ENCODE assay signal across 17 mouse cellular contexts in genomic region chr4:149304466-149304865, GRCm38 (mm10). TPM values are rescaled to one million over a fixed set of nuclear protein-coding genes. Genes with fewer than 3 reads are reported as not detected.
DNase-seq lines count a peak whose midpoint lies in the region; ATAC-seq lines count a peak whose summit lies in the region.
"Had no signal": no experiment of that assay in that cellular context is flagged by ENCODE, and none has a peak within 500 bp of the region (broad histone marks: within the 10 kb centered on the region; RNA-seq: fewer than 3 reads in every experiment).

No protein-coding gene starts in this region.

- no peaks in the 10 kb centered on the region for H3K36me3 ChIP-seq in limb, embryonic 13.5 days
- H3K36me3 ChIP-seq in limb, embryonic 10.5 days: no peaks in the 10 kb centered on the region
- H3K36me3 ChIP-seq in forebrain, embryonic 14.5 days (ENCODE audit: control insufficient read depth, insufficient read depth, low read length): no peaks in the 10 kb centered on the region
- H3K36me3 ChIP-seq in midbrain, embryonic 15.5 days (replicated peaks): no peaks in the 10 kb centered on the region
- H3K36me3 ChIP-seq: embryonic facial prominence, embryonic 12.5 days had no signal

- no peak overlapping the region for H3K27ac ChIP-seq in limb, embryonic 13.5 days
- H3K27ac ChIP-seq in limb, embryonic 10.5 days: no peak overlapping the region
- H3K27ac ChIP-seq in brown adipose tissue, adult 24 weeks (replicated peaks; ENCODE audit: low read depth, low read length): peak overlapping the region; percentile 61; the same call in 1 of the 2 replicates
- H3K27ac ChIP-seq in forebrain, embryonic 14.5 days (ENCODE audit: low read depth, low read length): no peak overlapping the region
- H3K27ac ChIP-seq in midbrain, embryonic 15.5 days: no peak overlapping the region
- H3K27ac ChIP-seq: embryonic facial prominence, embryonic 12.5 days; kidney, postnatal 0 days; macrophage had no signal

- no peak for ATAC-seq in limb, embryonic 13.5 days (ENCODE audit: low FRiP score, low read depth)
- ATAC-seq in forebrain, embryonic 14.5 days: no peak
- no peak for ATAC-seq in midbrain, embryonic 15.5 days (replicated peaks)
- ATAC-seq: CD4-positive, CD25-positive, alpha-beta regulatory T cell, adult 4 months; intestine, embryonic 16.5 days had no signal

- WGBS in limb, embryonic 13.5 days: 78% methylated on average over 1 of the region's 1 CpGs
- WGBS in limb, embryonic 10.5 days: 85% methylated on average over 1 of the region's 1 CpGs
- WGBS in forebrain, embryonic 14.5 days: 77% methylated on average over 1 of the region's 1 CpGs
- 74% methylated on average over 1 of the region's 1 CpGs for WGBS in midbrain, embryonic 15.5 days

- no peak overlapping the region for H3K9ac ChIP-seq in limb, embryonic 13.5 days
- H3K9ac ChIP-seq in forebrain, embryonic 14.5 days (ENCODE audit: low read length): no peak overlapping the region
- no peak overlapping the region for H3K9ac ChIP-seq in midbrain, embryonic 15.5 days
- H3K9ac ChIP-seq: embryonic facial prominence, embryonic 12.5 days had no signal

- H3K27me3 ChIP-seq in limb, embryonic 13.5 days: no peaks in the 10 kb centered on the region
- H3K27me3 ChIP-seq in limb, embryonic 10.5 days (ENCODE audit: low read depth, poor library complexity, severe bottlenecking): no peaks in the 10 kb centered on the region
- H3K27me3 ChIP-seq in forebrain, embryonic 14.5 days (replicated peaks; ENCODE audit: control insufficient read depth, insufficient read depth, low read length): no peaks in the 10 kb centered on the region
- no peaks in the 10 kb centered on the region for H3K27me3 ChIP-seq in midbrain, embryonic 15.5 days (replicated peaks)
- H3K27me3 ChIP-seq: embryonic facial prominence, embryonic 12.5 days had no signal

- no peak overlapping the region for H3K4me3 ChIP-seq in limb, embryonic 13.5 days
- no peak overlapping the region for H3K4me3 ChIP-seq in limb, embryonic 10.5 days
- no peak overlapping the region for H3K4me3 ChIP-seq in brown adipose tissue, adult 24 weeks (ENCODE audit: insufficient read depth, low read depth, low read length)
- H3K4me3 ChIP-seq in forebrain, embryonic 14.5 days (ENCODE audit: low read depth, low read length): no peak overlapping the region
- H3K4me3 ChIP-seq in midbrain, embryonic 15.5 days: no peak overlapping the region
- H3K4me3 ChIP-seq: embryonic facial prominence, embryonic 12.5 days had no signal

- H3K9me3 ChIP-seq in limb, embryonic 13.5 days: no peaks in the 10 kb centered on the region
- H3K9me3 ChIP-seq in limb, embryonic 10.5 days (replicated peaks): no peaks in the 10 kb centered on the region
- no peaks in the 10 kb centered on the region for H3K9me3 ChIP-seq in forebrain, embryonic 14.5 days (replicated peaks; ENCODE audit: control insufficient read depth, low read length)
- no peaks in the 10 kb centered on the region for H3K9me3 ChIP-seq in midbrain, embryonic 15.5 days
- H3K9me3 ChIP-seq: embryonic facial prominence, embryonic 12.5 days had no signal

- H3K4me1 ChIP-seq in limb, embryonic 13.5 days: peaks cover 40% of the 10 kb centered on the region
- peaks cover 22% of the 10 kb centered on the region for H3K4me1 ChIP-seq in limb, embryonic 10.5 days
- H3K4me1 ChIP-seq in brown adipose tissue, adult 24 weeks (ENCODE audit: control insufficient read depth, insufficient read depth, insufficient read length, low read length): peaks cover 28% of the 10 kb centered on the region
- H3K4me1 ChIP-seq in forebrain, embryonic 14.5 days (ENCODE audit: control insufficient read depth, insufficient read depth, low read length): peaks cover 38% of the 10 kb centered on the region
- H3K4me1 ChIP-seq in midbrain, embryonic 15.5 days: peaks cover 64% of the 10 kb centered on the region

- 0 out of 2 replicates have a peak overlapping the region, but pooled peaks have one; percentile 5 for H3K4me2 ChIP-seq in limb, embryonic 13.5 days (replicated peaks)
- peak overlapping the region; percentile 26 for H3K4me2 ChIP-seq in forebrain, embryonic 14.5 days (ENCODE audit: low read length)
- H3K4me2 ChIP-seq in midbrain, embryonic 15.5 days: peak overlapping the region; percentile 32
- H3K4me2 ChIP-seq: embryonic facial prominence, embryonic 12.5 days had no signal

- no peak for DNase-seq in limb, embryonic 10.5 days (ENCODE audit: low spot score)
- DNase-seq in forebrain, embryonic 14.5 days (ENCODE audit: low spot score): no peak
- DNase-seq in left cerebral cortex, adult 8-10 months (ENCODE audit: low spot score in 2 of 2): no peak
- no peak for DNase-seq in adrenal gland, adult 18-20 months (ENCODE audit: low spot score in 2 of 2)
- DNase-seq in frontal cortex, adult 2 months (ENCODE audit: extremely low spot score in 1 of 2, low spot score in 1 of 2): no peak
- DNase-seq: adrenal gland, postnatal 25 days; heart, postnatal 14 days; lung, adult 18-20 months; right cerebral cortex, postnatal 14 days had no signal

RNA-seq across cellular contexts. Expression of gene Kif1b, which starts 3.0 kb away (rescaled TPM):
- polyA plus RNA-seq in limb, embryonic 13.5 days (2015; fragmentation: Nextera tagmentation; extraction: Ambion mirVana): 49.2 and 50.2 TPM in 2 replicates
- polyA plus RNA-seq in limb, embryonic 10.5 days (2016; fragmentation: Nextera tagmentation; extraction: Ambion mirVana): 31.4 and 38.2 TPM in 2 replicates
- 59.4 and 63.5 TPM in 2 replicates for polyA plus RNA-seq in brown adipose tissue, adult 24 weeks (2012; ENCODE audit: insufficient read depth, insufficient read length, missing spikeins)
- polyA plus RNA-seq in forebrain, embryonic 14.5 days (2014; fragmentation: Nextera tagmentation; extraction: Ambion mirVana): 101 and 132 TPM in 2 replicates
- polyA plus RNA-seq in midbrain, embryonic 15.5 days (2015; fragmentation: Nextera tagmentation; extraction: Ambion mirVana): 147 and 154 TPM in 2 replicates
- 100 to 1,000 TPM; 419 to 466 (median 440) TPM for total RNA-seq in left cerebral cortex, adult 8-10 months (2022)
- 100 to 1,000 TPM; 108 to 138 TPM for total RNA-seq in adrenal gland, adult 18-20 months (2021)
- polyA plus RNA-seq in frontal cortex, adult 2 months (2012; rRNA removed): 150 and 188 TPM in 2 replicates
